Mouse (Mus musculus) layer of hippocampus, adult 8-10 months (tissue): Measurements from ENCODE around the gene Mast3. TPM values are rescaled to one million over a fixed set of nuclear protein-coding genes. Genes with fewer than 3 reads are reported as not detected.
A peak's percentile ranks its signal among the peaks of the same experiment; 100 is the strongest.

Experiments
- DNase-seq, 2 experiments: peaks; one replicate each; pipeline ENCODE4 v3.0.0; 2022; ENCODE audit warnings: low spot score in 2 of 2
- total RNA-seq, 4 experiments: library from RNA; stranded (reverse); gene quantifications; 2 replicates each; pipeline ENCODE4 v1.2.4; 2022

Gene Mast3
- total RNA-seq, 4 experiments from 2014 or later: 340 to 427 (median 396) TPM

- no peak for DNase-seq
Measured at GRCm38 (mm10) chr8:70763354-70763753, 41.5 kb downstream of the Mast3 start.

GRCm38 (mm10) chr8:70762118-70762517, 42.7 kb downstream of the Mast3 start:
- DNase-seq: no peak

- peak; percentile 97 to 98 for DNase-seq
Measured at GRCm38 (mm10) chr8:70760775-70761406, 44.0 kb downstream of the Mast3 start, which contains the start of gene Mpv17l2. Gene Mpv17l2, minus strand, starts transcription at chr8:70760946.

GRCm38 (mm10) chr8:70760350-70760749, 44.5 kb downstream of the Mast3 start:
- no peak for DNase-seq

- DNase-seq: peak; percentile 36 to 59
Measured at GRCm38 (mm10) chr8:70758616-70759561, 46.0 kb downstream of the Mast3 start.

- DNase-seq: peak in 1 of 2 experiments; percentile 42
Measured at GRCm38 (mm10) chr8:70758308-70758615, 46.6 kb downstream of the Mast3 start.

- peak in 1 of 2 experiments; percentile 43 for DNase-seq
Measured at GRCm38 (mm10) chr8:70757523-70758307, 47.1 kb downstream of the Mast3 start.

GRCm38 (mm10) chr8:70756476-70757040, 48.3 kb downstream of the Mast3 start:
- peak in 1 of 2 experiments; percentile 28 for DNase-seq

GRCm38 (mm10) chr8:70755661-70756475, 49.0 kb downstream of the Mast3 start:
- DNase-seq: peak; percentile 14 to 29

- peak; percentile 81 to 84 for DNase-seq
Measured at GRCm38 (mm10) chr8:70754871-70755660, 49.8 kb downstream of the Mast3 start.

GRCm38 (mm10) chr8:70754043-70754870, 50.6 kb downstream of the Mast3 start, which contains the start of gene Rab3a:
Gene Rab3a, plus strand, starts transcription at chr8:70754679.
- DNase-seq: peak; percentile 97 to 98

- DNase-seq: peak; percentile 69 to 73
Measured at GRCm38 (mm10) chr8:70753151-70753550, 51.7 kb downstream of the Mast3 start.

- peak; percentile 64 to 85 for DNase-seq
Measured at GRCm38 (mm10) chr8:70752000-70752764, 52.7 kb downstream of the Mast3 start.

- DNase-seq: peak in 1 of 2 experiments; percentile 10
Measured at GRCm38 (mm10) chr8:70750128-70750680, 54.6 kb downstream of the Mast3 start.

GRCm38 (mm10) chr8:70749097-70749674, 55.7 kb downstream of the Mast3 start:
- peak in 1 of 2 experiments; percentile 12 for DNase-seq

GRCm38 (mm10) chr8:70748246-70749096, 56.4 kb downstream of the Mast3 start:
- no peak for DNase-seq
